Mouse (Mus musculus): ENCODE results near the gene Creb5. TPM values are rescaled to one million over a fixed set of nuclear protein-coding genes. Genes with fewer than 3 reads are reported as not detected.
A peak's percentile ranks its signal among the peaks of the same experiment; 100 is the strongest.

Creb5 gene
- total RNA-seq, 4 experiments from 2014 or later, result 2.5 to 4.4 (median 3.3) TPM

GRCm38 (mm10) chr6:53493864-53494263 lies 206.8 kb downstream of the Creb5 start:
- no peak for DNase-seq

- no peak for DNase-seq
Observed at GRCm38 (mm10) chr6:53495667-53496066, 208.6 kb downstream of the Creb5 start.

GRCm38 (mm10) chr6:53496325-53496753 lies 209.3 kb downstream of the Creb5 start:
- DNase-seq, result peak; percentile 39

GRCm38 (mm10) chr6:53497904-53498536 lies 210.9 kb downstream of the Creb5 start:
- no peak for DNase-seq

- DNase-seq, result no peak
Observed at GRCm38 (mm10) chr6:53499621-53500295, 212.7 kb downstream of the Creb5 start.

- no peak for DNase-seq
Observed at GRCm38 (mm10) chr6:53501236-53501635, 214.2 kb downstream of the Creb5 start.

GRCm38 (mm10) chr6:53506947-53507564 lies 220.0 kb downstream of the Creb5 start:
- no peak for DNase-seq

- no peak for DNase-seq
Observed at GRCm38 (mm10) chr6:53508847-53509494, 221.9 kb downstream of the Creb5 start.

- no peak for DNase-seq
Observed at GRCm38 (mm10) chr6:53510005-53510404, 222.9 kb downstream of the Creb5 start.

- DNase-seq, result no peak
Observed at GRCm38 (mm10) chr6:53512226-53512625, 225.2 kb downstream of the Creb5 start.

GRCm38 (mm10) chr6:53513380-53513779 lies 226.3 kb downstream of the Creb5 start:
- no peak for DNase-seq

GRCm38 (mm10) chr6:53514862-53515261 lies 227.8 kb downstream of the Creb5 start:
- no peak for DNase-seq

- no peak for DNase-seq
Observed at GRCm38 (mm10) chr6:53515611-53516010, 228.5 kb downstream of the Creb5 start.

- DNase-seq, result no peak
Observed at GRCm38 (mm10) chr6:53517371-53517945, 230.4 kb downstream of the Creb5 start.

GRCm38 (mm10) chr6:53523743-53524497 lies 236.8 kb downstream of the Creb5 start:
- no peak for DNase-seq

- no peak for DNase-seq
Observed at GRCm38 (mm10) chr6:53526460-53526859, 239.4 kb downstream of the Creb5 start.

GRCm38 (mm10) chr6:53530742-53531141 lies 243.7 kb downstream of the Creb5 start:
- DNase-seq, result no peak

GRCm38 (mm10) chr6:53531461-53531860 lies 244.4 kb downstream of the Creb5 start:
- DNase-seq, result no peak

- no peak for DNase-seq
Observed at GRCm38 (mm10) chr6:53537530-53537929, 250.5 kb downstream of the Creb5 start.

- DNase-seq, result no peak
Observed at GRCm38 (mm10) chr6:53541798-53542197, 254.7 kb downstream of the Creb5 start.

GRCm38 (mm10) chr6:53545483-53545900 lies 258.4 kb downstream of the Creb5 start:
- DNase-seq, result no peak

GRCm38 (mm10) chr6:53545989-53546388 lies 258.9 kb downstream of the Creb5 start:
- DNase-seq, result no peak

Measured in adrenal gland, adult 8-10 months (tissue).